Mouse (Mus musculus): Measurements from ENCODE around the gene Itih3. TPM values are rescaled to one million over a fixed set of nuclear protein-coding genes. Genes with fewer than 3 reads are reported as not detected.
A peak's percentile ranks its signal among the peaks of the same experiment; 100 is the strongest.

Itih3 gene
- polyA plus RNA-seq (2012; rRNA removed): 0.19 and 0.66 TPM in 2 replicates

DNA sequence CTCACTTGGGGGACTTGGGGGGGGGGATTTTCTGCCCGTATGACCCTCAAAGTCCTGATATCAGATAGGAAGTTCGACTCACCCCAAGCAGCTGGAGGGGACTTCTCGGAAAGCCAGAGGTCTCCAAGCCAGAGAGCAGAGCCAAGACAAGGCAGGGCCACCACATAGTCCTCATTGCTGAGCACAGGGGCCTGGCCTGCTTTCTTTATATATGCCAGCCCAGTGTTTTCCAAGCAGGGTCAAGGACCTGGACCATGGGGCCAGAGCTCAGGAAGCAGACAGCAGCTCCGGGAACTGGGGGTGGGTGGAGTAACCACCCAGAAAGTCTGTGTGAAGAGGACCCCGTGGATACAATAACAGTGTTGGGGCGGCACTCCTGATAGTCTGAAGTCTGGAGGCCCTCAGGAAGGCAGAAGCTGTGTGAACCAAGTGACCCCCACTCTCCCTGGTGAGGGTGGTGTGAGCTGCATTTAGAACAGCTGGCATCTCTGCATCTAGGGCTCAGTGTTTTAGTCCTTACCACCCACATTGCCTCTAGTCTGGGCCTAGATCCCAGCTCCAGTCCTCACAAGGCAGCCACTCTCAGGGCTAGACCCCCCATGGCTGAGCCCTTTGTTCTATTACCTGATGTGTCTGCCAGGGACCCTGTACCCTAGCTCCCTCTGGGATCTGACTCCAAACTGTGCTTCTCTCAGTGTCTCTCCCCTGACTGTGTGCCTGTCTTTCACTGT, at the start of gene Itih3:
TSS of gene Itih3 (minus strand) at position 386 of the 731 bp plus-strand sequence.
- no peak for DNase-seq
- TF ChIP-seq CTCF (IDR thresholded peaks at IDR 0.05; ENCODE audit: borderline replicate concordance, control insufficient read depth, extremely low read depth, insufficient read depth, low read length, poor library complexity): no peak
- TF ChIP-seq POLR2A (IDR thresholded peaks at IDR 0.05; ENCODE audit: control insufficient read depth, extremely low read depth, insufficient read depth, low read length, poor library complexity): no peak
- WGBS: 82% methylated on average over 6 of the region's 6 CpGs
- H3K36me3 ChIP-seq (ENCODE audit: control insufficient read depth, insufficient read depth, low read length): no peaks in the 10 kb centered on the region
- H3K4me3 ChIP-seq (ENCODE audit: control insufficient read depth, insufficient read depth, low read length): no peak within 1 kb of the TSS
- no peaks in the 10 kb centered on the region for H3K27me3 ChIP-seq (ENCODE audit: control insufficient read depth, insufficient read depth, low read length)
- no peaks in the 10 kb centered on the region for H3K4me1 ChIP-seq (replicated peaks; ENCODE audit: control insufficient read depth, insufficient read depth, low read length)
- H3K27ac ChIP-seq (ENCODE audit: control insufficient read depth, insufficient read depth, low read length): no peak within 1 kb of the TSS

DNA sequence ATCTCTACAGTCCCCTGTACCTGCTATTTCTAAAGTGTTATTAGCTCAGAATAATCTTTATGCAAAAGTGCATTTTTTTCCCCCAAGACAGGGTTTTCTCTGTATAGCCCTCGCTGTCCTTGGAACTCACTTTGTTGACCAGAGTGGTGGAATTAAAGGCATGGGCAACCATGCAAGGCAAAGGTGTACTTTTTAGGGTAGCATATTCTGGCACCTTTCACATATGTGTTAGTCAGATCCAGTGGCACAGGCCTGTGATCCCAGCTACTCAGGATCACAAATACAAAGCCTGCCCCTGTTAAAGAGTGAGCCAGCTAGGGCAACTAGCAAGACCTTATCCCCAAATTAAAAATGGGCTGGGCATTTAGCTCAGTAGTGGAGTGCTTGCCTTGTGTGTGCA, 36.8 kb upstream of the Itih3 start:
- no peaks in the 10 kb centered on the region for H3K36me3 ChIP-seq (ENCODE audit: control insufficient read depth, insufficient read depth, low read length)
- no peak overlapping the region for H3K27ac ChIP-seq (ENCODE audit: control insufficient read depth, insufficient read depth, low read length)
- WGBS: 100% methylated on average over 1 of the region's 1 CpGs
- TF ChIP-seq CTCF (IDR thresholded peaks at IDR 0.05; ENCODE audit: borderline replicate concordance, control insufficient read depth, extremely low read depth, insufficient read depth, low read length, poor library complexity) (no peak), POLR2A (IDR thresholded peaks at IDR 0.05; ENCODE audit: control insufficient read depth, extremely low read depth, insufficient read depth, low read length, poor library complexity) (no peak)
- DNase-seq: no peak
- no peaks in the 10 kb centered on the region for H3K27me3 ChIP-seq (ENCODE audit: control insufficient read depth, insufficient read depth, low read length)
- no peaks in the 10 kb centered on the region for H3K4me1 ChIP-seq (replicated peaks; ENCODE audit: control insufficient read depth, insufficient read depth, low read length)
- no peak overlapping the region for H3K4me3 ChIP-seq (ENCODE audit: control insufficient read depth, insufficient read depth, low read length)

DNA sequence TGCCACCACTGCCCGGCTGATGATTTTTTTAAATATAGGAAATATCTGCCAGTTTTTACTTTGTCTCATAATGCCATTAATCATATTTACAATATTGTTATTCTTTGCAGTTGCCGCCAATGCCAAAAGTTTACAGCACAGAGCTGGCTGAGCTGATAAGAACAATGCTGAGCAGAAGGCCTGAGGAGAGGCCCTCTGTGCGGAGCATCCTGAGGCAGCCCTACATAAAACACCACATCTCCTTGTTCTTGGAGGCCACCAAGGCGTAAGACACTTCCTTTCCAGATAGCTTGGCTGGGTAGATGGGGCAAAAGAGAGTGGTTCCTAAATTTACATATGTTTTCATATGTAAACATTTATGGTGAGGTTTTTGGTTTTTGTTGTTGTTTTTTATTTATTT, 35.5 kb upstream of the Itih3 start:
- DNase-seq: no peak
- TF ChIP-seq CTCF (IDR thresholded peaks at IDR 0.05; ENCODE audit: borderline replicate concordance, control insufficient read depth, extremely low read depth, insufficient read depth, low read length, poor library complexity) (no peak), POLR2A (IDR thresholded peaks at IDR 0.05; ENCODE audit: control insufficient read depth, extremely low read depth, insufficient read depth, low read length, poor library complexity) (no peak)
- WGBS: 96% methylated on average over 4 of the region's 4 CpGs
- Histone ChIP-seq H3K36me3 (ENCODE audit: control insufficient read depth, insufficient read depth, low read length) (no peaks in the 10 kb centered on the region), H3K4me3 (ENCODE audit: control insufficient read depth, insufficient read depth, low read length) (no peak overlapping the region), H3K27ac (ENCODE audit: control insufficient read depth, insufficient read depth, low read length) (no peak overlapping the region), H3K27me3 (ENCODE audit: control insufficient read depth, insufficient read depth, low read length) (no peaks in the 10 kb centered on the region), H3K4me1 (replicated peaks; ENCODE audit: control insufficient read depth, insufficient read depth, low read length) (no peaks in the 10 kb centered on the region)

DNA sequence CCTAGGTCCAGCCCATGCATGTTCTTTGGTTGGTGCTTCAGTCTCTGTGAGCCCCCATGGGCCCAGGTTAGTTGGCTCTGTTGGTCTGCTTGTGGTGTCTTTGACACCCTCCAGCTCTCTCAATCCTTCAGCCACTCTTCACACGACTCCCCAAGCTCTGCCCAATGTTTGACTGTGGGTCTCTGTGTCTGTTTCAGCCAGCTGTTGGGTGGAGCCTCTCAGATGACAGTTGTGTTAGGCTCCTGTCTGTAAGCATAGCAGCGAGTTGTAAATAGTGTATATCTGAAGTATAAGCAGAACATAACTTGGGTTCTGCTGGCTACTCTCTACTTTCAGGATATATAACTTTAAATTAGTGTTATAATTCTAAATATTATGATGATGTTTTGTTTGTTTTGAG, 35.0 kb upstream of the Itih3 start:
- TF ChIP-seq CTCF (IDR thresholded peaks at IDR 0.05; ENCODE audit: borderline replicate concordance, control insufficient read depth, extremely low read depth, insufficient read depth, low read length, poor library complexity) (no peak), POLR2A (IDR thresholded peaks at IDR 0.05; ENCODE audit: control insufficient read depth, extremely low read depth, insufficient read depth, low read length, poor library complexity) (no peak)
- DNase-seq: no peak
- Histone ChIP-seq H3K4me3 (ENCODE audit: control insufficient read depth, insufficient read depth, low read length) (no peak overlapping the region), H3K4me1 (replicated peaks; ENCODE audit: control insufficient read depth, insufficient read depth, low read length) (no peaks in the 10 kb centered on the region), H3K27ac (ENCODE audit: control insufficient read depth, insufficient read depth, low read length) (no peak overlapping the region), H3K36me3 (ENCODE audit: control insufficient read depth, insufficient read depth, low read length) (no peaks in the 10 kb centered on the region), H3K27me3 (ENCODE audit: control insufficient read depth, insufficient read depth, low read length) (no peaks in the 10 kb centered on the region)
- WGBS: 93% methylated on average over 2 of the region's 2 CpGs

DNA sequence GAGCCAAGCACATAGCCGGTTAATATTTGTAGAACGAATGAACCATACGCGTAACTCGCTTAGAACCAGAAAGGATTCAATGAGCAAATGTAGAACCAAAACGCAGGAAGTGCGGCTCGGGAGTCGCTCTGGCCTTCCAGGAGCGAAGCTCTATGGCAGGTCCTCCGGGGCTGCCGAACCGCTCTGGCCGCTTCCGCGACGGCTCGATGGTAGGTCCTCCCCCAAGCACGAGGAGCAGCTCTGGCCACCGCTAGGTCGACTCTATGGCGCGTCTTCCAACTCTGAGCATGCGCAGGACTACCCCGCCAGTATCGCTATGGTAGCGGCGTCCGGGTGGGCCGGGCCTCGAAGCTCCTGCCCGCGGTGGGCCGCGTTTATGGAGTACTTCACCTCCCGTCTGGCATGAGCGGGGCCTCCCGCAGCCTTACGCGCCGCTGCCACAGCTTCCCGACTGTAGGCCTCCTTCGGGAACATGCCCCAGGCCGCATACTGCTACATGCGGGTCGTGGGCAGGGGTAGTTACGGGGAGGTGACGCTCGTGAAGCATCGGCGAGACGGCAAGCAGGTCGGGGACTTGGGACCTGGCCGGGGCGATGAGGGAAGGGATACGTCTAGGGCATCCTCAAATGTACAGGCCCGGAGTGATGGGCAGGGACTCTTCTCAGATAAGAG, 27.7 kb upstream of the Itih3 start, which contains the start of gene Nek4:
TSS of gene Nek4 (plus strand) at position 224 of the 672 bp plus-strand sequence.
- H3K4me1 ChIP-seq (replicated peaks; ENCODE audit: control insufficient read depth, insufficient read depth, low read length): peaks cover 2% of the 10 kb centered on the region
- under 1% methylated on average over 57 of the region's 57 CpGs for WGBS
- DNase-seq: peak; percentile 96
- H3K27me3 ChIP-seq (ENCODE audit: control insufficient read depth, insufficient read depth, low read length): no peaks in the 10 kb centered on the region
- H3K27ac ChIP-seq (ENCODE audit: control insufficient read depth, insufficient read depth, low read length): no peak within 1 kb of the TSS
- H3K36me3 ChIP-seq (ENCODE audit: control insufficient read depth, insufficient read depth, low read length): no peaks in the 10 kb centered on the region
- H3K4me3 ChIP-seq (ENCODE audit: control insufficient read depth, insufficient read depth, low read length): peak within 1 kb of the TSS; percentile 70
- TF ChIP-seq POLR2A (IDR thresholded peaks at IDR 0.05; ENCODE audit: control insufficient read depth, extremely low read depth, insufficient read depth, low read length, poor library complexity) (peak; percentile 42; the same call in 1 of the 2 replicates), CTCF (IDR thresholded peaks at IDR 0.05; ENCODE audit: borderline replicate concordance, control insufficient read depth, extremely low read depth, insufficient read depth, low read length, poor library complexity) (peak; percentile 60; the same call in 1 of the 2 replicates)

DNA sequence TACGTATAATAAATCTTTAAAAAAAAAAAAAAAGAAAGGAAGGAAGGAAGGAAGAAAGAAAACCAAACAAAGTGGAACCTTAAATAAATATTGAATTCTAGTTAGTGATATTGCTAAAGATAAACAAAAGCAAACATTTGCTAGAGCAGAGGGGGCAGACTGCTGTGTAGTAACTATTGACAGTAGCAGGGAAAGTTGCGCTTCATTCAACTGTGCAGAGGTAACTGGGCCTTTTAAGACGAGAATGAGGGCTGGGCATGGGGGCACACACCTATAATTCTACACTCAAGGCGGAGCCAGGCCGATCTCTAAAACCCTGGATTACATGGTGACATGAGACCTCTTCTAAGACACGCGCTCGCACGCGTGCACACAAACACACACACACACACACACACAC, 26.4 kb upstream of the Itih3 start:
- no peaks in the 10 kb centered on the region for H3K27me3 ChIP-seq (ENCODE audit: control insufficient read depth, insufficient read depth, low read length)
- no peaks in the 10 kb centered on the region for H3K36me3 ChIP-seq (ENCODE audit: control insufficient read depth, insufficient read depth, low read length)
- no peak for DNase-seq
- no peak for TF ChIP-seq CTCF (IDR thresholded peaks at IDR 0.05; ENCODE audit: borderline replicate concordance, control insufficient read depth, extremely low read depth, insufficient read depth, low read length, poor library complexity)
- no peak for TF ChIP-seq POLR2A (IDR thresholded peaks at IDR 0.05; ENCODE audit: control insufficient read depth, extremely low read depth, insufficient read depth, low read length, poor library complexity)
- peaks cover 2% of the 10 kb centered on the region for H3K4me1 ChIP-seq (replicated peaks; ENCODE audit: control insufficient read depth, insufficient read depth, low read length)
- no peak overlapping the region for H3K27ac ChIP-seq (ENCODE audit: control insufficient read depth, insufficient read depth, low read length)
- 98% methylated on average over 10 of the region's 10 CpGs for whole genome bisulfite sequencing
- no peak overlapping the region for H3K4me3 ChIP-seq (ENCODE audit: control insufficient read depth, insufficient read depth, low read length)
